Mouse (Mus musculus) Patski (cell line): ENCODE data around the gene Hnrnph3. TPM values are rescaled to one million over a fixed set of nuclear protein-coding genes. Genes with fewer than 3 reads are reported as not detected.
"Not testable (repeated sequence)": the region's sequence is repeated elsewhere in the genome, so short reads cannot be mapped to it uniquely, and the experiment has no call there.

Experiments used
- ATAC-seq: fragments of 100-300 bp; one replicate; pipeline ENCODE4 v1.8.0; 2021
- CTCF ChIA-PET: fragments of 350-600 bp; sonication (Branson Sonifier 250); formaldehyde crosslinking; loops from one replicate; lab custom pipeline; 2022; ENCODE audit warnings: inconsistent platforms; lab: Charles Lee
- POLR2A ChIA-PET: fragments of 350-600 bp; sonication (Branson Sonifier 250); formaldehyde crosslinking; loops from one replicate; lab custom pipeline; 2022; ENCODE audit warnings: antibody characterized with exemption, inconsistent platforms; lab: Charles Lee
- DNase-seq: peaks from one replicate; pipeline ENCODE4 v3.0.0-alpha.2; 2011; ENCODE audit warnings: low read depth, low spot score
- H3K27me3 ChIP-seq: fragments of 371-371 bp; one replicate; pipeline ENCODE4 v1.5.1; 2021
- CTCF ChIP-seq: fragments of 100-300 bp; IDR thresholded peaks from one replicate; pipeline ENCODE4 v1.5.1; 2021
- in situ Hi-C: fragments of 300-500 bp; cut with MboI; formaldehyde crosslinking; loops from 3 replicates; pipeline ENCODE4 v1.11.1; 2018; ENCODE audit warnings: low pct_unique_long_range_greater_than_20kb, mixed read lengths
- polyA plus RNA-seq: library from polyadenylated mRNA; unstranded; gene quantifications from one replicate; pipeline ENCODE4 v1.2.3, GENCODE M21; 2021

Hnrnph3 gene
- polyA plus RNA-seq, 1 experiment from 2014 or later: 47.3 TPM

- CTCF ChIA-PET: interaction anchor here (1.1 to 1.3 kb wide), 2 partner anchors 8 to 14 kb away, joined by 3 to 6 read pairs; no protein-coding TSS in a partner anchor
- POLR2A ChIA-PET: no interaction called here
- TF ChIP-seq CTCF: no peak
- DNase-seq: no peak
- ATAC-seq: no peak
- H3K27me3 ChIP-seq: no peaks in the 10 kb centered on the region
- in situ Hi-C loops: no loop called here
These were observed 33.1 kb upstream of the Hnrnph3 start for GRCm38 (mm10) chr10:63056966-63057750.

- POLR2A ChIA-PET: no interaction called here
- CTCF ChIA-PET: interaction anchor here (1.5 kb wide), 1 partner anchor 12 kb away, joined by 3 read pairs; no protein-coding TSS in a partner anchor
- no peak for TF ChIP-seq CTCF
- in situ Hi-C loops: no loop called here
- DNase-seq: no peak
- no peak for ATAC-seq
- H3K27me3 ChIP-seq: no peaks in the 10 kb centered on the region
These were observed 30.6 kb upstream of the Hnrnph3 start for GRCm38 (mm10) chr10:63054586-63054985.

GRCm38 (mm10) chr10:63054071-63054470, 30.1 kb upstream of the Hnrnph3 start:
- DNase-seq, H3K27me3 ChIP-seq, POLR2A ChIA-PET, in situ Hi-C loops, ATAC-seq: not testable (repeated sequence)
- CTCF ChIA-PET: interaction anchor here (1.5 kb wide), 1 partner anchor 13 kb away, joined by 3 read pairs; no protein-coding TSS in a partner anchor

DNA sequence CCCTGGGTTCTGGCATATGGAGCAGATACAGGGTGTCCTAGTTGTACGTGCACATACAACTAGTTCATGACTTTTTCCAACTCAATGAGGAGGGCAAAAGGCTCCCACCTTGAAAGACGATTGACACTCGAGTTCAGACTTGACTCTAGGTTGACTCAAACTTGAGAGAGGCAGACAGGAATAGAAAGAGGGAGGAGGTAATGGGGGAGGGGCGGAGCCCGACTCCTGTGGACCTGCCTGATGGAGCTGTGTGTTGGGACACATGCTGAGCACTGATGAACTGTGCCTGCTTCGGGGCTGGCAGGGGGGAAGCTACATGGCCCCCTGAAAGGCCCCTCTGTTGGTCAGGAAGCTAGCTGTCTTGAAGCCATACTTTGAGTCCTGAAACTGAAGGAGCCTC, 29.0 kb upstream of the Hnrnph3 start:
- CTCF ChIA-PET: interaction anchor here (1.5 kb wide), 1 partner anchor 14 kb away, joined by 3 read pairs; no protein-coding TSS in a partner anchor
- no peak for TF ChIP-seq CTCF
- POLR2A ChIA-PET: no interaction called here
- ATAC-seq (no peak), DNase-seq (no peak)
- no peaks in the 10 kb centered on the region for H3K27me3 ChIP-seq
- in situ Hi-C loops: no loop called here

DNA sequence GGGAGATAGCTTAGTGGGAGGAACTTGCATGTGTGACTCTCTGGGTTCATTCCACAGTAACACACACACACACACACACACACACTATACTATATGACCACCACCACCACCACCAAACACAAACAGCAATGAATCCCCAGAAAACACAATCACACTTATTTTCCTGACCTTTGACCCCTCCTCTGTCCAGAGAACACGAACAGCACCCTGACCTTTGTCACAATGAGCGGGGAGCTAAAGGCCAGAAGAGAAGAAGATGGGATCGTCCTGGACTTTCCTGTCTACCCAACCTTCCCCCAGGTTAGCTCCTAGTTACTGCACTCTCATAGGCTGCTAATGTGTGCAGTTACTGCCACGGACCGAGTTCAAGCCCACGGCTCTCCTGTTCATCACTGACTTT, 28.0 kb upstream of the Hnrnph3 start:
- DNase-seq: no peak
- ChIA-PET POLR2A (no interaction called here), CTCF (interaction anchor here (1.0 kb wide), 1 partner anchor 8 kb away, joined by 3 read pairs; no protein-coding TSS in a partner anchor)
- in situ Hi-C loops: no loop called here
- ATAC-seq: no peak
- no peak for TF ChIP-seq CTCF
- no peaks in the 10 kb centered on the region for H3K27me3 ChIP-seq

- no peak for TF ChIP-seq CTCF
- POLR2A ChIA-PET: no interaction called here
- in situ Hi-C loops: no loop called here
- DNase-seq: no peak
- ATAC-seq: no peak
- H3K27me3 ChIP-seq: no peaks in the 10 kb centered on the region
- CTCF ChIA-PET: interaction anchor here (1.0 kb wide), 1 partner anchor 9 kb away, joined by 3 read pairs; no protein-coding TSS in a partner anchor
These were observed 27.2 kb upstream of the Hnrnph3 start for GRCm38 (mm10) chr10:63051267-63051666.

- TF ChIP-seq CTCF: no peak
- in situ Hi-C loops: no loop called here
- ChIA-PET CTCF (interaction anchor here (1.7 kb wide), 1 partner anchor 14 kb away, joined by 4 read pairs; no protein-coding TSS in a partner anchor), POLR2A (interaction anchor here (0.7 kb wide), 1 partner anchor 162 kb away, joined by 5 read pairs; no protein-coding TSS in a partner anchor)
- no peak for DNase-seq
- no peaks in the 10 kb centered on the region for H3K27me3 ChIP-seq
- ATAC-seq: no peak
These were observed 25.1 kb upstream of the Hnrnph3 start for GRCm38 (mm10) chr10:63049106-63049505.

- ATAC-seq: no peak
- no peaks in the 10 kb centered on the region for H3K27me3 ChIP-seq
- DNase-seq: no peak
- in situ Hi-C loops: no loop called here
- no peak for TF ChIP-seq CTCF
- CTCF ChIA-PET: no interaction called here
- POLR2A ChIA-PET: no interaction called here
These were observed 23.7 kb upstream of the Hnrnph3 start for GRCm38 (mm10) chr10:63047751-63048150.

DNA sequence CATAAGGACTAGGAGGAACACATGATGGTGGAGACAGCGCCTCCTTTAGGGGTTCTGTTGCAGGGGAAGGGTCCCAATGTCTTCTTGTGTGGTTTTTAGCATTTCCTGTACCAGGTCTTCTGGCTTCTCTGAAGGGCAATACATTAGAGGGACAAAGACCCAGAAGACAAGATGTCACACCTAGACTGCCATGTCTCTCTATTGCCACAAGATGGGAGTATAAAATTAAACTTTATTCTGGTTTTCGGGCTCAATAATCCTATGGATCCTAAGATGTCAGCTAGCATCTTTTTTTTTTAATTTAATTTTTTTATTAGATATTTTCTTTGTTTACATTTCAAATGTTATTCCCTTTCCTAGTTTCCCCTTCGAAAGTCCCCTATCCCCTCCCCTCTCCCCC, 19.1 kb upstream of the Hnrnph3 start:
- ChIA-PET POLR2A (interaction anchor here (0.6 kb wide), 1 partner anchor 115 kb away, joined by 4 read pairs; no protein-coding TSS in a partner anchor), CTCF (no interaction called here)
- in situ Hi-C loops: no loop called here
- peak; percentile 20 for TF ChIP-seq CTCF
- no peaks in the 10 kb centered on the region for H3K27me3 ChIP-seq
- ATAC-seq: no peak
- no peak for DNase-seq

DNA sequence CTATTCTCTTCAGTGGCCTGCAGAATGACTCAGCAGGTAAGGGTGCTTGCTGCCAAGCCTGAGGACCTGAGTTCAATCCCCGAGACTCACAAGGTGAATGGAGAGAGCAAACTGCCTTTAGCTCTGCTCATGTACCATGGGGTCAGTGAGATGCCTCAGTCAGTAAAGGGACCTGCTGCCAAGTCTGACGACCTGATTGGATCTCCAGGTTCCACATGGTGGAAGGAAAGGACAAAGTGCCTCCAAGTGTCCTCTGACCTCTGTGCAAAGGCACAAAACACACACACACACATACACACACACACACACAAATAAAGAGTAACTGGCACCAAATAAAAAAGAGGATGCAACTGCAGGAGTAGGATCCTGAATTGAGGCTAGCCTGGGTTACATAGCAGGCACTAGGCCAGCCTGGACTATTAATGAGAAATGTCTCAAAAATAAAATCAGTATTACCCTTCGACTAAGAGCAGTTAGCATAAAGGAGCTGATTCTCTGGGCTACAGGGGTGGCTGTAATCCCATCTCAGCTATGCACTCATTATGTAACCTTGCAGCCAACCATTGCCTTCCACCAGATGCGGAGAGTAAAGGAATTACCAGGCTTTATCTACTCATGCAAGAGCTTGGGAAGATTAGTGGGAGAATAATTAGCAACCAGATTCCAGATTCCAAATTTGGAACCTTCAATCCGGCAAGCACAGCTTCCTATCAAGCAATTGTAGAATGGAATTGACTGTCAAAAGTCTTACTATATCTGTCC, 16.0 kb upstream of the Hnrnph3 start:
- no peak for TF ChIP-seq CTCF
- CTCF ChIA-PET: interaction anchor here (1.1 to 1.4 kb wide), 2 partner anchors 7 to 9 kb away, joined by 3 to 5 read pairs; no protein-coding TSS in a partner anchor
- no peak for ATAC-seq
- DNase-seq: no peak
- in situ Hi-C loops: no loop called here
- no peaks in the 10 kb centered on the region for H3K27me3 ChIP-seq
- POLR2A ChIA-PET: interaction anchor here (0.7 kb wide), 1 partner anchor 12 kb away, joined by 3 read pairs; no protein-coding TSS in a partner anchor
